Comparison of ENCODE assay signal across 14 mouse cellular contexts in the genomic region with DNA sequence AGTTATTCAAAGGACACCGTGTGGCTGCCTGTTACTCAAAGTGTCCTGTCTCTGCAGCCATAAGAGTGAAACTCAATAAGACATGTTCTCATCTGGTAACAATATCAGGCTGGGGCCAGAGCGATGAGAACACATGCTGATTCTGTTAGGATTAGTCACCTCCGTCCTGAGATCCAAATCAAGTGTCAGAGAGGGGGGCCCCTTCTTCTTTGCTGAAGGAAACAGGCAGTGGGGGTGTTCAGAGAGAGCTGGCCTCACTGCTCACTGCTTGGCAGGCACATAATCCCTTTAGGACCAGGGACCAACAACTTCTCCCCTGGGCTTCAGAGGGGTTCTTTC. TPM values are rescaled to one million over a fixed set of nuclear protein-coding genes. Genes with fewer than 3 reads are reported as not detected.
DNase-seq lines count a peak whose midpoint lies in the region; ATAC-seq and TF ChIP-seq lines count a peak whose summit lies in the region.
"Had no signal": no experiment of that assay in that cellular context is flagged by ENCODE, and none has a peak within 500 bp of the region (broad histone marks: within the 10 kb centered on the region; RNA-seq: fewer than 3 reads in every experiment).

No protein-coding gene starts in this region.

- H3K36me3 ChIP-seq in forebrain, embryonic 10.5 days (replicated peaks), result peaks cover under 1% of the 10 kb centered on the region; the same call in 1 of the 2 replicates
- H3K36me3 ChIP-seq in forebrain, embryonic 15.5 days, result no peaks in the 10 kb centered on the region
- H3K36me3 ChIP-seq in kidney, embryonic 15.5 days, result peaks cover 22% of the 10 kb centered on the region
- H3K36me3 ChIP-seq in neural tube, embryonic 15.5 days, result peaks cover 9% of the 10 kb centered on the region; the same call in 1 of the 2 replicates

- TF ChIP-seq CTCF in layer of hippocampus, adult 2 months (conservative IDR thresholded peaks at IDR 0.05), result no peak

- no peak for DNase-seq in forebrain, embryonic 10.5 days (ENCODE audit: extremely low spot score, low spot score)
- no peak for DNase-seq in kidney, postnatal 14 days
- peak; percentile 68 for DNase-seq in gastrocnemius, postnatal 25 days
- no peak for DNase-seq in layer of hippocampus, adult 2 months (ENCODE audit: low spot score in 2 of 2)
- DNase-seq in cerebellum, adult 9-11 months, result no peak

- H3K27me3 ChIP-seq in forebrain, embryonic 10.5 days (ENCODE audit: poor library complexity, severe bottlenecking), result no peaks in the 10 kb centered on the region
- H3K27me3 ChIP-seq in forebrain, embryonic 15.5 days, result no peaks in the 10 kb centered on the region
- no peaks in the 10 kb centered on the region for H3K27me3 ChIP-seq in kidney, embryonic 15.5 days
- H3K27me3 ChIP-seq in neural tube, embryonic 15.5 days (replicated peaks), result no peaks in the 10 kb centered on the region
- H3K27me3 ChIP-seq: stomach, embryonic 15.5 days had no signal

- H3K4me3 ChIP-seq in forebrain, embryonic 10.5 days, result no peak overlapping the region
- no peak overlapping the region for H3K4me3 ChIP-seq in forebrain, embryonic 15.5 days
- H3K4me3 ChIP-seq in kidney, embryonic 15.5 days (replicated peaks), result no peak overlapping the region
- H3K4me3 ChIP-seq in neural tube, embryonic 15.5 days (replicated peaks), result no peak overlapping the region
- no peak overlapping the region for H3K4me3 ChIP-seq in layer of hippocampus, adult 2 months
- H3K4me3 ChIP-seq: stomach, embryonic 15.5 days had no signal

- H3K4me2 ChIP-seq in forebrain, embryonic 15.5 days (replicated peaks), result no peak overlapping the region
- no peak overlapping the region for H3K4me2 ChIP-seq in kidney, embryonic 15.5 days
- H3K4me2 ChIP-seq in neural tube, embryonic 15.5 days, result no peak overlapping the region
- H3K4me2 ChIP-seq: stomach, embryonic 15.5 days had no signal

- no peak for ATAC-seq in forebrain, embryonic 15.5 days (replicated peaks)
- ATAC-seq in kidney, embryonic 15.5 days (replicated peaks; ENCODE audit: low FRiP score), result peak; percentile 30
- ATAC-seq in neural tube, embryonic 15.5 days (ENCODE audit: low FRiP score), result peak; percentile 18; the same call in 1 of the 2 replicates

- 32% methylated on average over 3 of the region's 3 CpGs for WGBS in forebrain, embryonic 10.5 days
- 34% methylated on average over 3 of the region's 3 CpGs for WGBS in forebrain, embryonic 15.5 days
- WGBS in kidney, embryonic 15.5 days, result 41% methylated on average over 3 of the region's 3 CpGs
- WGBS in neural tube, embryonic 15.5 days, result 34% methylated on average over 3 of the region's 3 CpGs

- H3K27ac ChIP-seq in forebrain, embryonic 10.5 days, result peak overlapping the region; percentile 72
- H3K27ac ChIP-seq in forebrain, embryonic 15.5 days (replicated peaks), result no peak overlapping the region
- H3K27ac ChIP-seq in kidney, embryonic 15.5 days, result peak overlapping the region; percentile 57; the same call in 1 of the 2 replicates
- H3K27ac ChIP-seq in neural tube, embryonic 15.5 days (replicated peaks), result 0 out of 2 replicates have a peak overlapping the region, but pooled peaks have one; percentile 18
- no peak overlapping the region for H3K27ac ChIP-seq in layer of hippocampus, adult 2 months
- H3K27ac ChIP-seq: liver, embryonic 14.5 days; stomach, embryonic 15.5 days had no signal

- H3K9me3 ChIP-seq in forebrain, embryonic 10.5 days, result no peaks in the 10 kb centered on the region
- H3K9me3 ChIP-seq in forebrain, embryonic 15.5 days, result no peaks in the 10 kb centered on the region
- no peaks in the 10 kb centered on the region for H3K9me3 ChIP-seq in kidney, embryonic 15.5 days (replicated peaks)
- no peaks in the 10 kb centered on the region for H3K9me3 ChIP-seq in neural tube, embryonic 15.5 days (replicated peaks)
- H3K9me3 ChIP-seq: stomach, embryonic 15.5 days had no signal

- H3K9ac ChIP-seq in forebrain, embryonic 15.5 days (replicated peaks), result no peak overlapping the region
- no peak overlapping the region for H3K9ac ChIP-seq in kidney, embryonic 15.5 days
- H3K9ac ChIP-seq in neural tube, embryonic 15.5 days (replicated peaks), result no peak overlapping the region
- H3K9ac ChIP-seq: liver, embryonic 14.5 days; stomach, embryonic 15.5 days had no signal

- H3K4me1 ChIP-seq in forebrain, embryonic 10.5 days, result peaks cover 38% of the 10 kb centered on the region
- H3K4me1 ChIP-seq in forebrain, embryonic 15.5 days, result no peaks in the 10 kb centered on the region
- peaks cover 19% of the 10 kb centered on the region for H3K4me1 ChIP-seq in kidney, embryonic 15.5 days
- peaks cover 9% of the 10 kb centered on the region; the same call in 1 of the 2 replicates for H3K4me1 ChIP-seq in neural tube, embryonic 15.5 days

RNA-seq across cellular contexts. Expression of a gene that starts 12.7 kb away (rescaled TPM):
- polyA plus RNA-seq in forebrain, embryonic 10.5 days (2016; fragmentation: Nextera tagmentation; extraction: Ambion mirVana), result 23.3 and 23.9 TPM in 2 replicates
- polyA plus RNA-seq in forebrain, embryonic 15.5 days (2015; fragmentation: Nextera tagmentation; extraction: Ambion mirVana), result 35.1 and 54.8 TPM in 2 replicates
- polyA plus RNA-seq in kidney, embryonic 15.5 days (2015; fragmentation: Nextera tagmentation; extraction: Ambion mirVana), result 30.7 and 38.3 TPM in 2 replicates
- 10 to 100 TPM; 86.7 to 99.2 TPM for total RNA-seq in gastrocnemius, postnatal 25 days (2021)
- 253 and 288 TPM in 2 replicates for polyA plus RNA-seq in neural tube, embryonic 15.5 days (2015; fragmentation: Nextera tagmentation; extraction: Ambion mirVana)
- total RNA-seq in layer of hippocampus, adult 2 months (2021), result 10 to 100 TPM; 36.5 to 36.8 TPM
- total RNA-seq: common myeloid progenitor, adult 5-6 weeks; hematopoietic stem cell, adult 5-6 weeks had no signal

RNA-seq across cellular contexts. Expression of a gene that starts 12.7 kb away (rescaled TPM):
- polyA plus RNA-seq in forebrain, embryonic 10.5 days (2016; fragmentation: Nextera tagmentation; extraction: Ambion mirVana), result 12.9 and 18.5 TPM in 2 replicates
- polyA plus RNA-seq in forebrain, embryonic 15.5 days (2015; fragmentation: Nextera tagmentation; extraction: Ambion mirVana), result 28.8 and 31.3 TPM in 2 replicates
- 39.2 and 43.7 TPM in 2 replicates for polyA plus RNA-seq in kidney, embryonic 15.5 days (2015; fragmentation: Nextera tagmentation; extraction: Ambion mirVana)
- total RNA-seq in gastrocnemius, postnatal 25 days (2021), result 10 to 100 TPM in 1 of 2 experiments, 1 to 10 TPM in 1; 8.7 to 10.1 TPM
- 36.6 and 36.8 TPM in 2 replicates for polyA plus RNA-seq in neural tube, embryonic 15.5 days (2015; fragmentation: Nextera tagmentation; extraction: Ambion mirVana)
- 10 to 100 TPM; 36.2 to 38.9 TPM for total RNA-seq in layer of hippocampus, adult 2 months (2021)

RNA-seq across cellular contexts. Expression of a gene that starts 34.6 kb away (rescaled TPM):
- 12.3 and 15.6 TPM in 2 replicates for polyA plus RNA-seq in forebrain, embryonic 10.5 days (2016; fragmentation: Nextera tagmentation; extraction: Ambion mirVana)
- polyA plus RNA-seq in forebrain, embryonic 15.5 days (2015; fragmentation: Nextera tagmentation; extraction: Ambion mirVana), result 1.4 and 1.7 TPM in 2 replicates
- 30.0 and 35.6 TPM in 2 replicates for polyA plus RNA-seq in kidney, embryonic 15.5 days (2015; fragmentation: Nextera tagmentation; extraction: Ambion mirVana)
- under 1 TPM; 0.51 to 0.61 TPM for total RNA-seq in gastrocnemius, postnatal 25 days (2021)
- polyA plus RNA-seq in neural tube, embryonic 15.5 days (2015; fragmentation: Nextera tagmentation; extraction: Ambion mirVana), result 1.0 and 1.1 TPM in 2 replicates
- not detected for total RNA-seq in layer of hippocampus, adult 2 months (2021)
- total RNA-seq: common myeloid progenitor, adult 5-6 weeks; hematopoietic stem cell, adult 5-6 weeks; layer of hippocampus, adult 8-10 months; megakaryocyte, adult 5-6 weeks had no signal

Comparison
In these comparisons a context has a peak if more than half of its experiments do, and no peak if none do; other contexts are left out.
1. H3K27ac ChIP-seq: peak in forebrain, embryonic 10.5 days (single experiment), kidney, embryonic 15.5 days (single experiment) and neural tube, embryonic 15.5 days (single experiment); none in forebrain, embryonic 15.5 days (single experiment) and layer of hippocampus, adult 2 months (single experiment).